Mouse (Mus musculus) lung, embryonic 16.5 days (tissue): Measurements from ENCODE around the gene Nek9. TPM values are rescaled to one million over a fixed set of nuclear protein-coding genes. Genes with fewer than 3 reads are reported as not detected.
A peak's percentile ranks its signal among the peaks of the same experiment; 100 is the strongest.
"Not testable (repeated sequence)": the region's sequence is repeated elsewhere in the genome, so short reads cannot be mapped to it uniquely, and the experiment has no call there.

ENCODE experiments used
- ATAC-seq: fragments of 200-750 bp; cut with Nextera tagmentation; 2 replicates; pipeline ENCODE4 v1.8.0; 2017; ENCODE audit warnings: low read depth, mild to moderate bottlenecking, moderate library complexity
- H3K27ac ChIP-seq: fragments of 300-500 bp; sonication (generic); 2 replicates; pipeline ENCODE4 v1.5.1; 2014; ENCODE audit warnings: mild to moderate bottlenecking, control low read depth, low read length
- H3K27me3 ChIP-seq: fragments of 300-500 bp; sonication (generic); 2 replicates; pipeline ENCODE4 v1.6.1; 2014; ENCODE audit warnings: low read depth, low read length, mixed read lengths; ENCODE audit not compliant: control insufficient read depth, insufficient read depth
- H3K36me3 ChIP-seq: fragments of 300-500 bp; sonication (generic); 2 replicates; pipeline ENCODE4 v1.6.1; 2014; ENCODE audit warnings: low read length; ENCODE audit not compliant: control insufficient read depth, insufficient read depth
- H3K4me1 ChIP-seq: fragments of 300-500 bp; sonication (generic); replicated peaks from 2 replicates; pipeline ENCODE4 v1.6.1; 2014; ENCODE audit warnings: low read length, mixed read lengths; ENCODE audit not compliant: control insufficient read depth, insufficient read depth
- H3K4me2 ChIP-seq: fragments of 300-500 bp; sonication (generic); 2 replicates; pipeline ENCODE4 v1.6.1; 2014; ENCODE audit warnings: low read depth, low read length, control low read depth
- H3K4me3 ChIP-seq: fragments of 300-500 bp; sonication (generic); 2 replicates; pipeline ENCODE4 v1.5.1; 2014; ENCODE audit warnings: mild to moderate bottlenecking, low read length, control low read depth
- H3K9ac ChIP-seq: fragments of 300-500 bp; sonication (generic); 2 replicates; pipeline ENCODE4 v1.6.1; 2014; ENCODE audit warnings: low read length, control low read depth
- H3K9me3 ChIP-seq: fragments of 300-500 bp; sonication (generic); 2 replicates; pipeline ENCODE4 v1.6.1; 2016; ENCODE audit warnings: low read length; ENCODE audit not compliant: control insufficient read depth
- WGBS: fragments of 180-500 bp; shearing (Covaris S2); extraction: QIAGEN DNeasy Blood & Tissue Kit; methylation state at CpG from one replicate; pipeline ENCODE4 v1.1.7; 2014; 5-methylcytosine and 5-hydroxymethylcytosine counted together
- polyA plus RNA-seq: library from polyadenylated mRNA; unstranded; fragments of >200 nt; fragmentation: Nextera tagmentation; extraction: Ambion mirVana; gene quantifications from 2 replicates; pipeline ENCODE4 v1.2.1, GENCODE M21; 2015

The Nek9 gene
- polyA plus RNA-seq, 1 experiment from 2014 or later, result 20.9 TPM

DNA sequence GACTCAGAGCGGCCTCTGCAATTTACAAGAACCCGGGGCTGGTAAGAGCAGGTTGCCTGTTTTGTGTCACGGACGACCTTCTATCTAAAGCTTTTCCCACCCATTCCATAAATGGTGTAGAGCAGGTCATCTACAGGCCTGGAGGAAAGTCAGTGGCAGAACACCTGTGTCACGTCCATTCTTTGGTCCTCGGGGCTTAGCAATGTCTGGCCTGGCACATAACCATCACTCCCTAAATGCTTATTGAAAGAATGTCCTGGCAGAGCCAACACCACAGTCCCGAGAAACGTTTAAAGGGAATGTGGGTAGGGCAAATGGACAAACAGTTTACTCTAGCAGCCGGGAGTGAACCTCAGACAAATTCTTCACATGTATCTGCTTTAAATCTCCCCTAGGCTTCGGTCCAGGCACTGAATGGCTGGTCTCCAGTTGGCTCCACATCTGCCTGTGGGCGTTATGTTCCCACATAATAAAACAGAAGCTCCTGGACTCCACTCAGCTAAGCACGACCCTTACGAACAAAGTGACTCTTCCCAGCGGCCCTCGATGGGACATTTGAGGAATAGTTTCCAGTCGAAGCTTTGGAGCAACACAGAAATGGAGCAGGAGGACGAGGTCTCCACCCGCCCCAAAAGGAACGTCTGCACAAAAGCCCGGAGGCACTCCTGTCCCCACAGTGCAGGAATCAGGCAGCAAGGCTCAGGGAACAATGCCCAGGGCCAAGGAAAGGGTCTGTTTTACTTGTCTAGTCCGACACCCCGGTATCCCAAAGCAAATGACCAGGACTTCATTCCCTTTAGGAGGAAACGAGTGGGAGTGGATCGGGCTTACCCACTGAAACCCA, 49.8 kb downstream of the Nek9 start:
- Histone ChIP-seq H3K27ac (peak overlapping the region; percentile 34; the same call in 1 of the 2 replicates), H3K4me2 (peak overlapping the region; percentile 78), H3K9ac (peak overlapping the region; percentile 5; the same call in 1 of the 2 replicates), H3K4me3 (peak overlapping the region; percentile 55), H3K4me1 (0 out of 2 replicates have a peak, but pooled peaks cover 6% of the 10 kb centered on the region), H3K9me3 (peaks cover 3% of the 10 kb centered on the region; the same call in 1 of the 2 replicates), H3K36me3 (no peaks in the 10 kb centered on the region), H3K27me3 (no peaks in the 10 kb centered on the region)
- ATAC-seq, result peak; percentile 50
- WGBS, result 41% methylated on average over 24 of the region's 24 CpGs

DNA sequence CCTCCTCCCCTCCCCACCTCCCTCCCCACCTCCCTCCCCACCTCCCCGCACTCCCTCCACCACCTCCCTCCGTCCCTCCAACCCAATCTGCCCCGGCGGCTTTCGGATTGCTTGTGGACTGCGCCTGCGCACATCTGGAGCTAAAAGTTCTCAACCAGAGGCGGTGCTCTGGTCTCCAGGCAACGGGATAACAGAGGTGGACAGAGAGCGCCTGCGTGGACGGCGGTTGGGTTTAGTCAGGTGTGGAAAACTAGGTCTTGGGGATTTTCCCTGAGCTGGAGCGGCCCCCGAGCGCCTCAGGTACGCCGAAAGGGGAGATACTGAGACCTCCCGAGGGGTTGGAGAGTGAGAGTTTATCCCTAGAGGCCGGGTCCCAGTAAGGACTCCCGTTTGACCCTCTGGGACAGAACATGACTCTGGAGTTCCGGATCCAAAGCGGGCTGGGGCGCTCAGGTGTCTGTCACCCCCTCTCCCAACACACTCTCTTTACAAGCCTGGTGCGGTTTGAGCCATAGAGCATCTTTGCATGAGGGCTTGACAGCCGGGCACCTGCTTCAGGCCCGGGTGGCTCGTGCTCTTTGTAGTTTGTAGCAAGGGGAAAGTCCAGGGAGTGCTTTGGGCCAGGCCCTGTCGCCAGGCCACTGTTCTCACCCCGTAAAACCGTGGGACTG, 50.5 kb downstream of the Nek9 start, which contains the start of gene Zc2hc1c:
Gene Zc2hc1c, plus strand, starts transcription at position 106 of the 671 bp plus-strand sequence.
- Histone ChIP-seq H3K4me2 (peak within 1 kb of the TSS; percentile 78), H3K27ac (no peak within 1 kb of the TSS), H3K4me3 (peak within 1 kb of the TSS; percentile 55), H3K9ac (peak within 1 kb of the TSS; percentile 72), H3K4me1 (0 out of 2 replicates have a peak, but pooled peaks cover 6% of the 10 kb centered on the region), H3K36me3 (no peaks in the 10 kb centered on the region), H3K9me3 (no peaks in the 10 kb centered on the region), H3K27me3 (no peaks in the 10 kb centered on the region)
- 3% methylated on average over 30 of the region's 31 CpGs for WGBS
- ATAC-seq, result peak; percentile 89

- H3K27ac ChIP-seq, result no peak within 1 kb of the TSS
- peak within 1 kb of the TSS; percentile 72 for H3K9ac ChIP-seq
- no peaks in the 10 kb centered on the region for H3K36me3 ChIP-seq
- H3K4me2 ChIP-seq, result peak within 1 kb of the TSS; percentile 78
- H3K4me1 ChIP-seq, result 0 out of 2 replicates have a peak, but pooled peaks cover 6% of the 10 kb centered on the region
- peak; percentile 59 for ATAC-seq
- H3K4me3 ChIP-seq, result peak within 1 kb of the TSS; percentile 55
- H3K27me3 ChIP-seq, result no peaks in the 10 kb centered on the region
- 8% methylated on average over 21 of the region's 21 CpGs for WGBS
- H3K9me3 ChIP-seq, result no peaks in the 10 kb centered on the region
These were observed 51.2 kb downstream of the Nek9 start, which contains the start of gene Acyp1 for GRCm38 (mm10) chr12:85287809-85288485. Gene Acyp1, minus strand, starts transcription at chr12:85288438.

DNA sequence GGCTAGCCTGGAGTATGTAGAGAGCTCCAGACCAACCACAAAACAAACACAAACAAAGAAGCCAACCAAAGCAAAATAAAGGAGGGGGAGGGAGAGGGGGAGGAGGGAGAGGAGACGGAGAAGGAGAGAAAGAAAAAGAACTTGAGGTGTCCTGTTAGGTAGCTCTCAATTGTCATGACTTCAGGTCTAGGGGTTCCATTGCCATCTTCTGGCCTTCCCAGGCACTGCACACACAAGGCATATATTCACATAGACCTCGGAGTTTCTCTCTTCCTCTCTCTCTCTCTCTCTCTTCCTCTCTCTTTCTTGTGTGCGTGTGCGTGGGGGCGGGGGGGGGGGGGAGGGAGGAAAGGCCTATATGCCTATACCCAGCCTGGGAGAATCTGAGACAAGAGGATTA, 52.2 kb downstream of the Nek9 start:
- WGBS, result 25% methylated on average over 2 of the region's 5 CpGs
- no peaks in the 10 kb centered on the region for H3K36me3 ChIP-seq
- no peak overlapping the region for H3K27ac ChIP-seq
- ATAC-seq, result no peak
- H3K4me1 ChIP-seq, result 0 out of 2 replicates have a peak, but pooled peaks cover 6% of the 10 kb centered on the region
- no peak overlapping the region for H3K4me3 ChIP-seq
- no peaks in the 10 kb centered on the region for H3K27me3 ChIP-seq
- no peak overlapping the region for H3K9ac ChIP-seq
- H3K9me3 ChIP-seq, result no peaks in the 10 kb centered on the region
- H3K4me2 ChIP-seq, result no peak overlapping the region

DNA sequence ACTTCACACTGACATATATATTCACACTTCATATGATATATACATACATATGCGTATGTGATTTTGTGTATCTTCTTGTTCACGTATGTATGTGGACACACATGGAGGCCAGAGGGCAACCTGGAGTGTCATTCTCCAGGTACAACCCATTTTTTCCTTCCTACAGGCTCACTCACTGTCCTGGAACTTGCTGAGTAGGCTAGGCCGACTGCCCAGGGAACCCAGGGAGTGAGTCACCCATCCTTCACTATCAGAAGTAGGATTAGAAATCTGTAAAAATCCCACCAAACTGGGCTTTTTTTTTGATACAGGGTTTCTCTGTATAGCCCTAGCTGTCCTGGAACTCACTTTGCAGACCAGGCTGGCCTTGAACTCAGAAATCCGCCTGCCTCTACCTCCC, 54.2 kb downstream of the Nek9 start:
- Histone ChIP-seq H3K27ac (no peak overlapping the region), H3K36me3 (no peaks in the 10 kb centered on the region), H3K4me1 (0 out of 2 replicates have a peak, but pooled peaks cover 8% of the 10 kb centered on the region), H3K4me2 (no peak overlapping the region), H3K4me3 (no peak overlapping the region), H3K9ac (no peak overlapping the region), H3K9me3 (no peaks in the 10 kb centered on the region), H3K27me3 (no peaks in the 10 kb centered on the region)
- ATAC-seq, result no peak
- WGBS, result 85% methylated on average over 4 of the region's 4 CpGs

- Histone ChIP-seq H3K27ac (no peak overlapping the region), H3K4me2 (no peak overlapping the region), H3K4me3 (no peak overlapping the region), H3K9ac (no peak overlapping the region), H3K36me3 (no peaks in the 10 kb centered on the region), H3K9me3 (no peaks in the 10 kb centered on the region), H3K4me1 (0 out of 2 replicates have a peak, but pooled peaks cover 12% of the 10 kb centered on the region), H3K27me3 (no peaks in the 10 kb centered on the region)
- WGBS, result 68% methylated on average over 8 of the region's 8 CpGs
- no peak for ATAC-seq
These were observed 54.8 kb downstream of the Nek9 start for GRCm38 (mm10) chr12:85284331-85284730.

- not testable (repeated sequence) for H3K4me2 ChIP-seq, H3K4me1 ChIP-seq, H3K36me3 ChIP-seq, H3K9ac ChIP-seq, H3K9me3 ChIP-seq, ATAC-seq, H3K27me3 ChIP-seq, H3K27ac ChIP-seq, H3K4me3 ChIP-seq
- 100% methylated on average over 1 of the region's 4 CpGs for WGBS
These were observed 57.4 kb downstream of the Nek9 start for GRCm38 (mm10) chr12:85281756-85282155.

DNA sequence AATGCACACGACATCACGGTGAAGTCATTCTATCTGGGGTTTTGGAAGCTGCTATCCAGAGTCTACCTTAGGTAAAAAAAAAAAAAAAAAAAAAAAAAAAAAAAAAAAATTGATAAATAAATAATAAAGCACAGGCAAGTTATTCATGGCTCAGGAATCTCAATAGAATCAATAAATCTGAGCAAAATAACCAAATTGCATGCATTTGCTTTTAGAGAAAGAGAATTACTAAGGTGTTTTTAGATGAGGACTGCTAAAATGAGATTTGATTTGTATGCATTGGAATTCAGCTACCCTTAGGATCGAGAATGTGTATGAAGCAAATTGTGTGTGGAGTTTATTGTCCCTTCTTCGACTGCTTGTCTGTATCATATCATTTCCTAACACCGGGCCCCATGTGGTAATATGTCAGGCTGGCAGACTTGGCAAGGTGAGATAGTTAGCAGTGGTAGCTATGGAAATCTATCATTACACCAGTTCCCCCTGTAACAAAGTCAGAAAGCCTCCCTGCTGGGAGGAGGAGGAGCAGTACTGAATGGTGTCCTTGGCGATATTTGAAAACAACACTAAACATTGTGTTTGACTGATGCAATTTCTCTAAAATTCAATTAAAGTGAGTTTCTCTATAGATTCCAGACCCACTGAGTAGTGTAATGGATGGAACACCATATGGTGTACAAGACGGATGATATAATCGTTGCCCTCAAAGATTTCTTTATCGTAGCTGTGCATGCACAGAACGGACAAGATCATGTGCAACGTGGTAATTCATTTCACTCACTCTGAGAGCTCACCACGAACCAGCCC, 58.1 kb downstream of the Nek9 start:
- no peaks in the 10 kb centered on the region for H3K27me3 ChIP-seq
- H3K9ac ChIP-seq, result no peak overlapping the region
- no peak for ATAC-seq
- peak overlapping the region; percentile 74 for H3K4me2 ChIP-seq
- no peaks in the 10 kb centered on the region for H3K36me3 ChIP-seq
- H3K9me3 ChIP-seq, result no peaks in the 10 kb centered on the region
- H3K27ac ChIP-seq, result no peak overlapping the region
- WGBS, result 62% methylated on average over 12 of the region's 12 CpGs
- peak overlapping the region; percentile 89 for H3K4me3 ChIP-seq
- 0 out of 2 replicates have a peak, but pooled peaks cover 9% of the 10 kb centered on the region for H3K4me1 ChIP-seq
